Mouse (Mus musculus) embryonic stem cell, embryonic (primary cell): ENCODE measurements around the gene Epm2aip1.

ENCODE experiments used
- CTCF ChIA-PET, 4 experiments: fragments of 300-600 bp in 2 of 4; fragments of 350-600 bp in 2 of 4; sonication (Branson Sonifier 250); formaldehyde crosslinking; loops; one replicate each; lab custom pipeline; 2022; ENCODE audit warnings: inconsistent platforms in 2 of 4; lab: Charles Lee
- POLR2A ChIA-PET, 4 experiments: fragments of 300-600 bp in 2 of 4; fragments of 350-600 bp in 2 of 4; sonication (Branson Sonifier 250); formaldehyde crosslinking; loops; one replicate each; lab custom pipeline; 2022; ENCODE audit warnings: antibody characterized with exemption in 4 of 4, inconsistent platforms in 1 of 4; lab: Charles Lee

Epm2aip1 gene

GRCm38 (mm10) chr9:111271434-111272160 is at the start of gene Epm2aip1, which contains the start of gene Mlh1:
Gene Epm2aip1 (plus strand): TSS chr9:111271929.
Gene Mlh1 (minus strand): TSS chr9:111271791.
- POLR2A ChIA-PET, result interaction anchor here (0.6 to 4.8 kb wide), 81 partner anchors 9 to 1383 kb away, joined by 3 to 60 read pairs (median 5); partner anchors contain the start of genes Trank1 (in 2 of the 4), Lrrc2 (in 1 of the 4), Nradd (in 1 of the 4) and Tdgf1 (in 1 of the 4)
- CTCF ChIA-PET, result interaction anchor here (0.7 to 5.2 kb wide), 10 partner anchors 18 to 490 kb away, joined by 3 to 40 read pairs (median 6); no protein-coding TSS in a partner anchor

- CTCF ChIA-PET, result no interaction called here
- POLR2A ChIA-PET, result interaction anchor here in 1 of 4 experiments (1.0 to 3.1 kb wide), 6 partner anchors 8 to 51 kb away, joined by 3 to 13 read pairs (median 4); no protein-coding TSS in a partner anchor
Measured at GRCm38 (mm10) chr9:111223406-111223805, 48.3 kb upstream of the Epm2aip1 start.

GRCm38 (mm10) chr9:111228446-111228845 is 43.3 kb upstream of the Epm2aip1 start:
- ChIA-PET CTCF (interaction anchor here in 1 of 4 experiments (1.6 kb wide), 1 partner anchor 61 kb away, joined by 4 read pairs; no protein-coding TSS in a partner anchor), POLR2A (interaction anchor here in 1 of 4 experiments (0.8 to 3.4 kb wide), 4 partner anchors 8 to 139 kb away, joined by 3 to 15 read pairs (median 3); no protein-coding TSS in a partner anchor)

DNA sequence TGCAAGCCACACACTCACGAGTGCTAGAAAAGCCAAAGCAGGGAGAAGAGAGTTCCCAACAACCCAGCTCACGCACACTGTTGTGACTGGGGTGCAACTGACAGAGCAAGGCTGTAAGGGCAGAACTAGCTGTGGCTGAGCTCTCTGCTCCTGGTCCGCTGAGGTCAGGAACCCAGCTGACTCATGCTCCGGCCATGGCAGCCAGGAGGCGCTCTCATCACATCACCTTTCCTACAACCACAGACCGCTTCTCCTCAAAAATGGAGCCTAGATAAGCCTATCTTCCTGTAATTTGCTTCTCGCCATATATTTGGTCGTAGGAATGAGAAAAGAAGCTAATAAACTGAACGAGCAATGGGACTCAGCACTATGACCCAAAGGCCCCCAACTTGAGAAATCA is 37.0 kb upstream of the Epm2aip1 start:
- ChIA-PET CTCF (interaction anchor here (0.6 to 2.9 kb wide), 23 partner anchors 9 to 312 kb away, joined by 3 to 15 read pairs (median 4); partner anchors contain the start of genes Epm2aip1 (in 1 of the 4) and Mlh1 (in 1 of the 4)), POLR2A (interaction anchor here (0.7 to 1.6 kb wide), 10 partner anchors 8 to 55 kb away, joined by 3 to 7 read pairs (median 4); partner anchors contain the start of genes Epm2aip1 (in 2 of the 4) and Mlh1 (in 2 of the 4))

- ChIA-PET POLR2A (interaction anchor here in 2 of 4 experiments (1.0 to 1.7 kb wide), 3 partner anchors 15 to 34 kb away, joined by 3 to 6 read pairs (median 3); partner anchors contain the start of genes Epm2aip1 (in 1 of the 2) and Mlh1 (in 1 of the 2)), CTCF (interaction anchor here in 2 of 4 experiments (0.6 to 2.3 kb wide), 2 partner anchors 10 to 11 kb away, joined by 3 to 7 read pairs; no protein-coding TSS in a partner anchor)
Measured at GRCm38 (mm10) chr9:111237726-111238125, 34.0 kb upstream of the Epm2aip1 start.

GRCm38 (mm10) chr9:111239821-111240220 is 31.9 kb upstream of the Epm2aip1 start:
- POLR2A ChIA-PET, result interaction anchor here in 1 of 4 experiments (0.7 to 2.3 kb wide), 6 partner anchors 9 to 40 kb away, joined by 3 to 6 read pairs (median 4); partner anchors contain the start of genes Epm2aip1 and Mlh1

DNA sequence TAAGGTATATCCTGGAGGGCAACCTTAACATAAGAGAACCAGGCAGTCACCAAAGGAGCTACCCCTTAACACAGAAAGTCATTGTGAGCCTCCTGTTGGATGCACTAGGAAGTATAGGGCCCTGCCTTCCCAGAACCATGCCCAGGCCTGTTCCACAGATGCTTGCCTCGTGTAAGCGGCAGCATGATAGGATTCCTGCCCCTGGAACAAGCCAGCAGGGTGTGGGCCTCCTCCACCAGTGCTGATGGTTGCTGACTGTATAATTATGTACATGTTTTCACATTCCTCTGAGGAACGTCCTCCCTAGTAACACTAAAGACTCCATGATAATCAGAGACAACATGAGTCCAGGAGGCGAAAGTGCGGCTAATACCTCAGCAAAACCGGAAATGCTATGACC is 28.3 kb upstream of the Epm2aip1 start:
- ChIA-PET CTCF (interaction anchor here in 3 of 4 experiments (0.7 to 2.7 kb wide), 7 partner anchors 9 to 1701 kb away, joined by 3 to 13 read pairs (median 4); partner anchors contain the start of genes Epm2aip1 (in 1 of the 3) and Mlh1 (in 1 of the 3)), POLR2A (interaction anchor here in 3 of 4 experiments (0.9 to 2.2 kb wide), 12 partner anchors 9 to 46 kb away, joined by 3 to 17 read pairs (median 4); partner anchors contain the start of genes Epm2aip1 (in 2 of the 3) and Mlh1 (in 2 of the 3))

More at GRCm38 (mm10) chr9:111239821-111240220, 31.9 kb upstream of the Epm2aip1 start:
- CTCF ChIA-PET, result interaction anchor here in 3 of 4 experiments (0.5 to 2.3 kb wide), 3 partner anchors 8 to 161 kb away, joined by 4 to 7 read pairs (median 4); no protein-coding TSS in a partner anchor

DNA sequence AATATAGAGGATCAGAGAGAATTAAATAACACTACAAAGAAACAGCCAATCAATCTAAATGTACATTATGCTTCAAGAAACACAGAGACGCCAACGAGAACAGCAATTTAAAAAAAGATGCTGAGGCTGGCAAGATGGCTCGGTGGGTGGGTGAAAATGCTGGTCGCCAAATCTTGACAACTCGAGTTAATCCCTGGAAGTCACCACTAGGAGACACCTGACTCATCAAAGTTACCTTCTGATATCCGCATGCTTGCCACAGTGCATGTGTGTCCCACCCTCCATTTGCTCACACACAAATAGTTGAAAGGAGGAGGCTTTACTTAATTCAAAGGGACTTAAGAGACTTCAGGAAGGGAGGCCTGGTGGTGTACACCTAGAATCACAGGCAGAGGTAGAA is 26.2 kb upstream of the Epm2aip1 start:
- POLR2A ChIA-PET, result no interaction called here
- CTCF ChIA-PET, result no interaction called here

- ChIA-PET CTCF (interaction anchor here (0.6 to 2.0 kb wide), 28 partner anchors 9 to 325 kb away, joined by 3 to 15 read pairs (median 4); partner anchors contain the start of genes Epm2aip1 (in 1 of the 4), Mlh1 (in 1 of the 4) and Trank1 (in 1 of the 4)), POLR2A (interaction anchor here (0.6 to 3.1 kb wide), 13 partner anchors 9 to 158 kb away, joined by 3 to 23 read pairs (median 3); partner anchors contain the start of genes Epm2aip1 (in 3 of the 4) and Mlh1 (in 3 of the 4))
Measured at GRCm38 (mm10) chr9:111247682-111248246, 24.0 kb upstream of the Epm2aip1 start.

DNA sequence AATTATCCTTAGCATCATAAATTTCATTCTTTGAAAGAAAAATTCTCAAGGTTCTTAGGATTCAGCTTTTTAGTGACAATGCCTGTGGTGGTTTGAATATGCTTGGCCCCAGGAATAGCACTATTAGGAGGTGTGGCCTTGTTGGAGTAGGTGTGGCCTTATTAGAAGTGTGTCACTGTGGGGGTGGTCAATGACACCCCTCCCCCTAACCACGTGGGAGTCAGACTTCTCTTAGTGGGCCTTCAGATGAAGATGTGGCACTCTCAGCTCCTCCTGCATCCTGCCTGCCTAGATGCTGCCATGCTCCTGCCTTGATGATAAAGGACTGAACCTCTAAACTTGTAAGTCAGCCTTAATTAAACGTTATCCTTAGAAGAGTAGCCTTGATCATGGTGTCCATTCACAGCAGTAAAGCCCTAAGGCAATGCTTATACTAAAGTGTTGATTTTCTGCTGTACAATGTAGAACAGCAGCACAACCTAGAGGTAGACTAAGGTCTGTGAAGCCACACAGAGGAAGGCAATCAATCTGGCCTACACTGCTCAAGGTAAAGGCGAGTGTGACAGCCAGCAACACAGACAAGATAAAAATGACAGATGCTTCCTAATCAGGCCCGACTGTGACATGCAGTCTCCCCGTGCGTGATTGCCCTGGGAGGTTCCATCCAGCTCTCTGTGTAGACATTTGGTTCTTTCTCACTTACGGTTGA is 19.4 kb upstream of the Epm2aip1 start:
- ChIA-PET POLR2A (interaction anchor here in 2 of 4 experiments (0.6 to 1.4 kb wide), 8 partner anchors 10 to 198 kb away, joined by 3 to 4 read pairs (median 3); partner anchors contain the start of genes Epm2aip1 (in 1 of the 2) and Mlh1 (in 1 of the 2)), CTCF (interaction anchor here in 3 of 4 experiments (0.6 to 1.4 kb wide), 3 partner anchors 12 to 135 kb away, joined by 4 to 10 read pairs (median 5); no protein-coding TSS in a partner anchor)

DNA sequence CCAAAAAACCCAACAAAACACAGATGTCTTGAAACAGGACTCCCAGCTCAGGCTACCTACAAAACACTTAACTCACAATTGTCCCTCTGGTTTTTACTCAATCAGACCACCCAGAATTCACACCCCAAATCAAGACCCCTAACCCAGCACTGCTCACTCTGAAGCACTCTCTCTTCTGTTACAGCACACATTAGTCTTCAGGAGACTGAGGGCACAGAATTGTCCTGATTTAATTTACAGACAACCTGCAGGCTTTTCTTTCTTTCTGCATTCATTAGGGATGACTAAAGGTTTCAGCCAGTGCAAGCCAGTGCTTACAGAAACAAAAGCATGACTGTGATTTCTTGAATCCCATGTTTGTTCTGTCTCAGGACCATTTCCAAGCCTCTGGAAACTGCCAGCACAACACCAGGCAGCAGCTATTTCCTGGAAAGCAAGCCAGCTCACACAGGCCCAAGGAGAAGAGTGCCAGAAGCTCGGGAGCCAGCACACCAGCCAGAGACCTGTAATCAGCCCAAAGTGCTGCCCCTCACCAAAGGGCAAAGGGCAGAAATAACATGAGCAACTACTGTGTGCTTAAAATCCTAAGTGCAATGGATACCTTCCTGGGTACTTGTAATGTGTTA is 11.3 kb upstream of the Epm2aip1 start:
- ChIA-PET POLR2A (interaction anchor here in 3 of 4 experiments (0.6 to 2.5 kb wide), 5 partner anchors 10 to 78 kb away, joined by 3 to 11 read pairs (median 4); partner anchors contain the start of genes Epm2aip1 (in 1 of the 3) and Mlh1 (in 1 of the 3)), CTCF (interaction anchor here in 2 of 4 experiments (1.3 to 1.7 kb wide), 2 partner anchors 13 kb away, joined by 5 to 6 read pairs; no protein-coding TSS in a partner anchor)

DNA sequence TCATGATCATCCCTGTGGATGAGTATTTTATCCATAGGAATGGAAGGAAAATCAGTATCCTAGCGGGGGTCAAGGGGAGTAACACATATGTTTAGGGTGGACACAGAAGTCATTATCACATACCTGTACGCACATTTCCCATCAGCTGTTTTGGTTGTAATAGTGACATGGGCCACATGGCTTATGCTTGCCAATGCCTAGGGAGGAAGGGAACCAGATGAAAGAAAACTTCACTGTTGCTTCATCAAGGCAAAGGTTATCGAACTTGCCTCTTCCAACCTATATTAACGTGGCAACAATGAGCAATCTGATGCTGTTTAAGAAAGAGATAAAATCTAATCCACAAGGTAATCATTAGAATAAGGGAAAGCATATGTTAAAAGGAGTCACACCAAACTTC is 10.4 kb upstream of the Epm2aip1 start:
- ChIA-PET CTCF (interaction anchor here in 1 of 4 experiments (1.5 kb wide), 1 partner anchor 29 kb away, joined by 5 read pairs; no protein-coding TSS in a partner anchor), POLR2A (interaction anchor here in 2 of 4 experiments (1.4 to 2.5 kb wide), 3 partner anchors 8 to 12 kb away, joined by 4 to 16 read pairs (median 4); partner anchors contain the start of genes Epm2aip1 (in 1 of the 2) and Mlh1 (in 1 of the 2))

DNA sequence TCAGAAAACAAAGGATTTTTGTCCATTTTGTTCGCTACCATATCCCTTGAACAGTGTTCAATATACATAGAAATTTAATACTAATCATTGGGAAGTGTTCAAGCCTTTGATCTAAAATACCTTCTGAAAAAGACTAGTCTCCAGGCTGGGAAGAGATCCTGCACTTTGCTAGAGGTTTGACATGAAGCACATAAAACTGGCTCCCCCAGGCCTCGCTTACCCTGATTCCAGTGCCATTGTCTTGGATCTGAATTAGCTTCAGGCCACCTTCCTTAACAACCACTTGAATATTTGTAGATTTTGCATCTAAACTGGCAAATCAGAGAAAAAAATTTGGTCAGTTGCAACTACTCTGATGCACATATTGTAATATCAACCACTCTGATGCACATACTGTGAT is 3.7 kb upstream of the Epm2aip1 start:
- ChIA-PET POLR2A (interaction anchor here in 2 of 4 experiments (1.3 to 1.4 kb wide), 2 partner anchors 11 to 22 kb away, joined by 4 read pairs; no protein-coding TSS in a partner anchor), CTCF (interaction anchor here in 1 of 4 experiments (0.6 kb wide), 1 partner anchor 35 kb away, joined by 3 read pairs; no protein-coding TSS in a partner anchor)

GRCm38 (mm10) chr9:111270606-111271005 is 1.1 kb upstream of the Epm2aip1 start:
- CTCF ChIA-PET, result no interaction called here
- POLR2A ChIA-PET, result interaction anchor here in 1 of 4 experiments (1.0 to 1.5 kb wide), 2 partner anchors 19 kb away, joined by 3 to 4 read pairs; no protein-coding TSS in a partner anchor

DNA sequence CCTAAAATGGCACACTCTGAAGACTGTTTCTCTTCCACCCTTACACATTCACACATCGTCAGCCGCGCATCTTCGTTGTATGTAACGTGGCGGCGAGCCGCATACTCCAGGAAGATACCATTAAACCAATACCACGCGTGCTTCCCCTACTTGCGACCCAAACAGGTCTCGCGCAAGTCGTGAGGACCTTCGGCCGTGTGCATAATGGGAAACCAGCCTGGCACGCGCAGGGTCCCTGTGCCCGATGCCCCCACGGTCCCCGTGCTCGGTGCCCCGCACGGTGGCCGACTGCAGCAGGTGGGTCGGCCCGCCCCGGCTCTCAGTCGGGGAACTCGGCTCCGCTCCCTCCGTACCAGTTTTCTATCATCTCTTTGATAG is 684 bp upstream of the Epm2aip1 start:
- CTCF ChIA-PET, result interaction anchor here (1.1 to 5.2 kb wide), 8 partner anchors 19 to 490 kb away, joined by 3 to 40 read pairs (median 7); no protein-coding TSS in a partner anchor
- POLR2A ChIA-PET, result interaction anchor here (0.6 to 4.8 kb wide), 77 partner anchors 8 to 1383 kb away, joined by 3 to 60 read pairs (median 5); partner anchors contain the start of genes Trank1 (in 2 of the 4), Lrrc2 (in 1 of the 4), Nradd (in 1 of the 4) and Tdgf1 (in 1 of the 4)
